Mouse (Mus musculus): ENCODE results near the gene Myh1. TPM values are rescaled to one million over a fixed set of nuclear protein-coding genes. Genes with fewer than 3 reads are reported as not detected.

The Myh1 gene
- polyA plus RNA-seq (2012; rRNA removed) = 0.05 and 0.21 TPM in 2 replicates

DNA sequence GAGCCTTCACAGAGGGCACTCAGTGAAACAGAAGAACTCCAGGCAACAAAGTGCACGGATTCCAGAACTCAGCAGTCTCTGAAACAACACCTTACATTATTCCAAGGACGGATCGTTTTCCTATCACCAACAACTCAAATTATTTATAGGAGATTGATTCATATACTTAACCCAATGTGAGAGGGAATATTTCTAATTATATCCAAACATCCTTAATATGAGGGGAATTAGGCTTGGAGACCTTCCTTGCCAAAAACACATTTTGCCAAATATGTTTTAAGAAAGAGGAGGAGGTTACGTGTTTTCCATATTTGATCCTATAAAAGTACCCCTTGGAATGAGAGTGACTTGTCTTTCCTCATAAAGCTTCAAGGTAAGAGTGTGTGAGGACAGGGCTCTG is at the start of gene Myh1:
TSS of gene Myh1 (plus strand) at position 301 of the 400 bp plus-strand sequence.

GRCm38 (mm10) chr11:67170727-67171126 is 29.1 kb upstream of the Myh1 start, which contains the start of gene Myh2:
Myh2 (plus strand) TSS chr11:67171027.

DNA sequence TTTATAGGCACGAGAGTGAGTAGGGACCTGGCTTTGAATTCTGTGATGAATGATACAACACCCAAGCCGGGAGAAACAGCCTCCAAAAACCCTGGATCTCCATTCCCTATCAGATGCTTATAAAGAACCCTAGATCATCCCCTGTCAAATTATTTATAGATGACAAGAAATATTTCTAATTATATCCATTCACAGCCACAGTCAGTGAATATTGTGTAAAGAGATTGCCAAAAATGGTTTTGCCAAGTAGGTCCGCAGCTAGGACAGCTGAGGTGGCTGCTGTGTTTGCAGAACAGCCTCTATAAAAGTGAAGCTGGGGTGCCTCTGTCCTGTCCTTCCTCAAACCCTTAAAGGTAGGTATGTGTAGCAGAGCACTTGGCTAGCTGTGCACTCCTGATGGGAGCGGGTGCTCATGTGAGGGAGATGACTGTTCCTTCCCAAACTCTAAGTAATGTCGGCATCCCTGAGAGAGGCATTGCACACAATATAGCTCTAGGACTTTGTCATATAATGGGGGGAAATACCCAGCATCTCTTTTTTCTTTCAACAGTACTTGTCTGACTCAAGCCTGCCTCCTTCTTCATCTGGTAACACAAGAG is 37.7 kb downstream of the Myh1 start, which contains the start of gene Myh4:
TSS of gene Myh4 (plus strand) at position 549 of the 599 bp plus-strand sequence.

Other genes with a start within 250 kb of the Myh1 start
- 0.31 TPM in 1 of 2 replicates, not detected in the other for gene Tmem238l, start 243.4 kb upstream of the Myh1 start, polyA plus RNA-seq (2012; rRNA removed)
- 0.40 and 0.43 TPM in 2 replicates for gene Tmem220, start 174.9 kb upstream of the Myh1 start, polyA plus RNA-seq (2012; rRNA removed)
- gene Adprm, start 147.5 kb upstream of the Myh1 start, polyA plus RNA-seq (2012; rRNA removed) = 30.9 and 31.7 TPM in 2 replicates
- gene Sco1, start 147.4 kb upstream of the Myh1 start, polyA plus RNA-seq (2012; rRNA removed) = 5.8 and 7.0 TPM in 2 replicates
- gene Myh3, start 121.8 kb upstream of the Myh1 start, polyA plus RNA-seq (2012; rRNA removed) = 0.19 and 12.5 TPM in 2 replicates
- 0.12 and 0.37 TPM in 2 replicates for gene Myh2, start 29.0 kb upstream of the Myh1 start, polyA plus RNA-seq (2012; rRNA removed)
- gene Myh4, start 38.0 kb downstream of the Myh1 start, polyA plus RNA-seq (2012; rRNA removed) = 0.04 and 0.05 TPM in 2 replicates
- gene Myh8, start 77.1 kb downstream of the Myh1 start, polyA plus RNA-seq (2012; rRNA removed) = 0.27 and 17.8 TPM in 2 replicates
- gene Myh13, start 121.6 kb downstream of the Myh1 start, polyA plus RNA-seq (2012; rRNA removed) = 0.03 and 0.13 TPM in 2 replicates